Mouse (Mus musculus): ENCODE results near the gene Capns1.
"Not testable (repeated sequence)": the region's sequence is repeated elsewhere in the genome, so short reads cannot be mapped to it uniquely, and the experiment has no call there.

The Capns1 gene

DNA sequence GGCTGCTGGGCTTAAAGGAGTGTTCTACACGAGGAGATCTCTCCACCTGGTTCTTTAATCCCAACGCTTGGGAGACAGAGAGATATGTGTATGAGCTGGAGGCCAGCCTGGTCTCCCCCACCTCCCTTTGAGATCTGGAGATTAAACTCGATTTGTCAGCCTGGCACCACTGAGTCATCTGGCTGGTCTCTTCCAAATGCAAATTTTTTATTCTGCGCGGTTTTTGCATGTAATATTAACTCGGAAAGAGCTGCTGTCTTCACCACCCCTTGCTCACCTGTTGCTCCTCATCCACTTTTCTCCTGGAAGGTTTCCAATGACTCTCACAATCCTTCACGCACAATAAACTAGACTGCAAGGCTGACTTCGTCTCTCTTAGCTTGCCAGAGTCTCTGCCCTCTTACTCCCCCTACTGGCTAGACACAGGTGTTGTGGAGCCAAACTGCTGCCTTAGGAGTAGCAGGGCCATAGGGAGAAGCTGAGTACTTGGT lies at the start of gene Capns1:
TSS of gene Capns1 (minus strand) at position 331 of the 491 bp plus-strand sequence.
- peak; percentile 83 for DNase-seq (ENCODE audit: low spot score)

DNA sequence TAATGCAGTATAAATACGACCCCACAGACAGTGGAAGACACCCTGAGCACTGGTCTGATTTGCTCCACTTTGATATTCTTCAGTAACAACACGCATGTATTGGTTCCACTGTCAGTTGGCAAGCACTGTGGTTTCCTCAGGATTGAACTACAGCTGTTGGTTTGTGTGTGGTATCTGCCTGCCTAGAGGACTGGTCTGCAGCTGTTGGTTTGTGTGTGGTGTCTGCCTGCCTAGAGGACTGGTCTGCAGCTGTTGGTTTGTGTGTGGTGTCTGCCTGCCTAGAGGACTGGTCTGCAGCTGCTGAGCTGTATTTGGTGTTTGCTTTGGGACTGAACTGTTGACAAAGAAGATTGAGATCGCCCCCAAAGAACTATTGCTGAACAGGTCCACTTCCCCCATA lies 38.8 kb upstream of the Capns1 start:
- not testable (repeated sequence) for DNase-seq (ENCODE audit: low spot score)

DNA sequence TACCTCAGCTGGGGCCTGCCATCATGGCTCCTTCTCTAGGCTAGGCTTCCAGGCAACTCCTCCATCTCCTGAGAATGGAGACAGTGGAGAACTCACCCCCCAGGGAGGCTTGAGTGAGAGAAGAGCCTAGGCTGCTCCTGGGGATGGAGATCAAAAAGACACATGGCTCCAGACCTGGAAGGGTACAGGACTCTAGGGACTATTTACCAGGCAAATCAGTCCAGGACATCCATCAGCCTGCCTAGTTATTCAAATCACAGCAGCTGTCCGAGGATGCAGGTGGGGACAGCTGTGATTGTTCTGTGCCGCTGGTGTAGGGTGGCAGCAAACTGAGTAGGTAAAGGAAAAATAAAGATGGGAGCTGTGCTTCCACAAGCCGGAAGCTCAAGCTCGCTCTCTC lies 37.0 kb upstream of the Capns1 start, which contains the start of gene Ovol3:
TSS of gene Ovol3 (minus strand) at position 101 of the 400 bp plus-strand sequence.
- DNase-seq (ENCODE audit: low spot score) = no peak

DNA sequence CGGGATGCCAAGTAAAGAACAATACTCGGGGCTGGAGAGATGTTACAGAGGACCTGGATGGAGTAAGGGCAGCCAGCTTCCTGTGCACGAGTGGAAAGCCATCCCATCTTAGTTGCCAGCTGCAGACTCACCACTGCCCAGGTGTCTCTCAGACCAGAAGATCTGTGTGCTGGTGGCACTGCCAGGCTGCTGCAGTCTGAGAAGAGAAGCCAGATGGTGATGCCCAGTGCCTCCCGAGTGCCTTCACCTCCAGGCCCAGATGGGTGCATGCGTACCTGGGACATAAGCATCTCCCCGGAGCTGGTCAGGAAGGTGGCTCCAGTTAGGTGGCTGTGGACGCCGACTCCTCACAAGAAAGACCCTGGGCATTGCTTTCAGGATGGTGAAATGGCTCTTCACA lies 36.5 kb upstream of the Capns1 start:
- no peak for DNase-seq (ENCODE audit: low spot score)

DNA sequence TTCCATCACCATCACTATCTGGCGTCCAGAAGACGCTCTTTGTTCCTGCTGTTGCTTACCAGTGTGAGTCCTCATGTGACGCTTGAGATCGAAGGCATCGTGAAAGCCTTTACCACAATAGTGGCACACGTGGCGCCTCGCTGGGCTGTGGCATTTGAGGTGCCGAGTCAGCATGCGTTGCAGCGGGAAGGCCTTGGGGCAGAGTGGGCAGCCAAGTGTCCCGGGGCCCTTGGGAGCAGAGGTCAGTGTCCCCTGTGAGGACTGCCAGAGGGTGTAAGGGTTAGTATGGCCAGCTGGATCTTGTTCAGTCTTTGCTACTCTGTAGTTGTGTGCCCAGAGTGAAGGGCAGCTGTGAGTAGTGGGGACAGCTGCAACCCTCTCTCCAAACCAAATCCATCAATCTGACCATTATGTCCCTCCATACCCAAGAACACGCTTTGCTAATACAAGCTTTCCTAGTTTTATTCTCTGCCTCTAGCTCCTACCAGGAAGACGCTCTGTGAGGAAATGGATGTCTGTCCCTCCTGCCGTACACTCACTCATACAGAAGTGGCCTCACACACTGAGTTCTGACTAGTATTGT lies 35.8 kb upstream of the Capns1 start:
- DNase-seq (ENCODE audit: low spot score) = no peak

DNA sequence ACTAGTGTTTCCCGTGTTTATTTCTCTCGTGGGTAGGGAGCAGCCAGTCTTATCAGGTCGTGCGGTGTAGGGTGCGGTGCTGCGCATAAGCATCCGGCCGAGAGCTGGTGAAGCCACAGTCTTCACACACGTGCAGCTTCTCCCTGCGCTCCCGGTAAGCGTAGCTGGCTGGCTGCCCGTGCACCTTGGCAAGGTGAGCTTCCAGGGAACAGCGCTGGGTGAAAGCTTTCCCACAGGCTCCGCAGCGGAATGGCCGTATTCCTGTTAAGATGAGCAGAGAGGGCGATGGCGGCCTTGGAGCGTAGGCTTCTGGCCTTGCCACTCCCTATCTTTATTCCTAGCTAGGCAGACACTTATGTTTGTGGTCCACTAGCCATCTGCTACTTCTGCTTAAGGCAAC lies 34.8 kb upstream of the Capns1 start:
- DNase-seq (ENCODE audit: low spot score) = no peak

DNA sequence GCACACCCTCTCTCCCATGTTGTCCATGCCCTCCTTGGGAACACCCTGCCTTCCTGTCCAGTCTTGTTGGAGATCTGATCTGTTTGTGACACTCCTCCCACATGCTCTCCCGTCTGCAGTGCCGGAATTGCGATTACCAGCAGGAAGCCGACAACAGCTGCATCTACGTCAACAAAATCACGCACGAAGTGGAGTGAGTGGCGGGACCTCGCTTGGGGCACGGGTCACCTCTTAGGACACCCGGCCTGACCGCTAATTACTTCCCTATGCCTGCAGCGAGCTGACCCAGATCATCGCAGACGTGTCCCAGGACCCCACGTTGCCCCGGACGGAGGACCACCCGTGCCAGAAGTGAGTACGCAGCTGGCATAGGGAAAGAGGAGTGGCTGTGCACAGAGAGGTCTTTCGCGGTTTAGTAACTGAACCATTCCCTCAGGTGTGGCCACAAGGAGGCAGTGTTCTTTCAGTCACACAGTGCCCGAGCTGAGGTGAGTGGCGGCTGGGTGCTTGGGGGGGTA lies 34.1 kb upstream of the Capns1 start:
- DNase-seq (ENCODE audit: low spot score) = peak; percentile 63

DNA sequence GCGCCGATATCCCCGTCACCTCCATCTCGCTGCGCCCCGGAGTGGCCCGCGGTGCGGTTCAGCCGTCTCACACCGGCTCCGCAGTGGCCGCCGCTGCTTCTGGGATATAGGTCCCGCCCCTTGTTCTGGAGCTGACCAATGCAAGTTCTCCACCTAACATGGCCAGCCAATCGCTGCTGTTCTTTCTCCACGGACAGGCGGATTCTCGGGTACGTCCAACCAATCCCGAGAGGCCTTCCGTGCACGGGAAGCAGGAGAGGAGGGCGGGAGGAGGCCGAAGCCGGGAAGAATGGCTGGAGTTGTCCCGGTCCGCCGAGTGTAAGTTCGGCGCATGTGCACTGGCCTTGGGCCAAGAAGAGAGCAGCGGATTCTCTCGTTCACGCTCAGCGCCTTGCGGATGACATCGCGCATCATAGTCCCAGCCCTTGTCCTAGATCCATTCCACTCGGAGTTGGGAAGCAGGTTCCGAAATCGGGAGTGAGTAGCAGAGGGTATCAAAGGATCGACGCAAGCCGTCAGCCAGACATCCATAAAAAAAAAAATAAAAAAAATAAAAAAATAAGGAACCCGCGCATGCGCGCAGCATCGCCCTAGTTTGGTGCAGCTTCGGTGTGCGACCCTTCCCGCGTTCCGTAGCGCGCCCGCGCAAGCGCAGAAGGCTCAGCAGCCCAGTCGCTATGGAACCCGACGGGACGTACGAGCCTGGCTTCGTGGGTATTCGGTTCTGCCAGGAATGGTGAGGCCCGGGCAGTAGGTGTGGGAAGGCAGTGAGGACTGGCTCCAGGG lies 33.3 kb upstream of the Capns1 start, which contains the start of the genes Polr2i and Tbcb:
TSS of gene Polr2i (plus strand) at position 280 of the 786 bp plus-strand sequence.
TSS of gene Tbcb (minus strand) at position 604 of the 786 bp plus-strand sequence.
- peak; percentile 97 for DNase-seq (ENCODE audit: low spot score)

DNA sequence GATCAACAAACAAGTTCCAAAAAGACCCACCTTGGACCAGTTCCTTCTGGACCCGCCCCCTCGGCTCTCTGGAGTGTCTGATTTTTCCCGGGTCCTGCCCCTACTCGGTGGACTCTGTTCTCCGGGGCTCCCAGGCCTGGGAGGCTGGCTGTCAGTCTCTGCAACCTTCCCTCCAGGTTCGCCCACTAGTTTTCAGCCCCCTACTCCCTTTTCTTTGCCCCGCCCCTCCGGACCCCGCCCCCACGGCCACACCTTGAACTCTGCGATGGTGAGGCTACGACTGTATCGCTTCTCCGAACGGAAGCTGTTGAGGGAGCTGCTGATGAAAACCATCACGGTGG lies 32.7 kb upstream of the Capns1 start:
- DNase-seq (ENCODE audit: low spot score) = peak; percentile 18

DNA sequence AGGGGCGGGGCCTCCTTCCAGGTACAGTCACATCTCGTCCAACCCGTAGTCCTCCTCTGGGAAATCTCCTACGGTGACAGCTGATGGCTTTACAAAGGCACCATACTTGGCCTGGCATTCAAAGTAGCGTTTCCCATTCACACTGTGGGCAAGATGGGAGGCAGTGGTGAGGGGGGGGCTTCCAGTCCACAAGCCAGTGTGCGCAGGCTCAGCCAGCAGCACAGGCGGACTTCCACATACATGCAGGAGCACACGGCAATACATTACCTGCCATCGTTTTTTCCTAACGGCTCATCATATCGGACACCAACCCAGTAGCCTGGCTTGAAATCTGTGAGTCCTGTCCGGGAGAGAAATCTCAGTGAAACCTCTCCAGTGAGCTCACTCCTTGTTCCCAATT lies 25.6 kb upstream of the Capns1 start:
- DNase-seq (ENCODE audit: low spot score) = no peak

DNA sequence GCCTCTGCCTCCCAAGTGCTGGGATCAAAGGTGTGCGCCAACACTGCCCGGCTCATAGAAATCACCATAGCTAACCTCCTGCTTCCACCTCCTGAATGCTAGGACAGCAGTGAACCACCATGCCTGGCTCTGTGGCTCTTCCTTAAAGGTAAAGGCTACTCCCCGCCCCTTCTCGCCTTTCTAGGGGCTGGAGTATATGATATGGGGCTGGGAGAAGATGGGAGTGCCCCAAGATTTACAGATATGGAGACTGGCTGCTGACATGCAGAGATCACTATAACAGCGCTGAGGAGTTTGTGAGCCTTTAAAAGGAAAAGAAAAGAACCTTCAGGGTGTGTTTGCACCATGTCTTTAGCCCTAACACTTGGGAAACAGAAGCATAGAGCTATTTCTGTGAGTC lies 23.6 kb upstream of the Capns1 start:
- DNase-seq (ENCODE audit: low spot score) = peak; percentile 20

DNA sequence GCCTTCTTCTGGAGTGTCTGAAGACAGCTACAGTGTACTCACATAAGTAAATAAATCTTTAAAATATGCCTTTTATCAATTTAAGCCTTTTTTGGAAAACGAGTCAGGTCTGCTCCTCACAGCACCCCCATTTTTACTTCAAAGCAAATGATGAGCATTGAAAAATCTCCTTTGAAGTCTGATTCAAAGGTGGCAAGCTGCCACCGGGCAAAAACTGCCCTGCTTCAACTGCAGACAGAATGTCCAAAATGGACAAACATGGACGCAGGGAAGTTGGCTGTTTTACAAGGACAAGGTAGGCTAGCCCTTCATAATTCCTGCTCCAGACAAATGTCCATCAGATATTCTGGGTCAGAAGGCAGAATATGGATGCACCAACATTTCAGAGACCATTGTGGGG lies 22.8 kb upstream of the Capns1 start:
- no peak for DNase-seq (ENCODE audit: low spot score)

DNA sequence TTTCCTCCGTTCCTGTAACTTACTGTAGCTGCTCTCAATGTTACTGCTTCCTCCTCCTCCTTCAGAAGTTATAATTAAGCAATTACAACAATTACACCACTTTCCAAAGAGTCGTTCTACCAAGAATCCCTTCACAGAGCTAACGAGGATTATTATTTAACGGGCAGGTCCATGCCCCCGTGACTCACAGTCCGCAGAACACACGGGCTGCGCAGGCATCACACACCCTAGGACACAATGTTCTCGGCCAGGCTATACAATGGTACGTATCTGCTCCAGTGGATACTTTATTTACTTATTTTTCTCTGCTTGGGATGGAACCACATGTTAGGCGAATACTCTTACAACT lies 21.4 kb upstream of the Capns1 start:
- no peak for DNase-seq (ENCODE audit: low spot score)

DNA sequence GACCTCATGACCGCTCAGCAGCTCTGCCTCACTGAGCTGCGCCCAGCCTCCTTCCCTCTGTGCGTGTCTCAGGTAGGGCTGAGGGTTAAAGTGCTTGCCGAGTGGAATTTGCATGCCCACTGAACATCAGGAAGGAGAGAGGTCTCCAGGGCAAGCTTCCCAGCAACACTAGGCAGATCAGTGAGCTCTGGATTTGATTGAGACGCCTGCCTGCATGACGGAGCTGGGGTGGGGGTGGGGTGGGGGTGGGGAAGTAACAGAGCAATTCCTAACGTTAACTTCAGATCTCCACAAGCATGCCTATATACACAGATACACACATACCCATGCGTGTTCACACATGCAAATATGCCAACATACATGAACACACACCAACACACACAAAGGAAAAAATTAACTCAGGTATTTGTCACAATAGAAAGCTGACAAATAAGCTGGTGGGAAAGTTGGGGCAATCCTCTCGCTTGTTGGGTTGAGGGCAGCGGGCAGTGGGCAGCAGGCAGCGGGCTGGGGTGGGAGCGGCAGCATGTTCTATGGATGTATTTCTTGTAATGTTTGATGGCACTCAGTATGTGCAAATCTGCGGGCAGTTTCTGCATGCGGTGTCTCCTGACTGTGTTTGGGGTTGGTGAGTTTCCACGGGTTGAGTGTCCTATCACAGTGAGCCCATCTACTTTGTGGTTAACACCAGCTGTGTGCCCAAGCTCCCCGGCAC lies 20.8 kb upstream of the Capns1 start:
- DNase-seq (ENCODE audit: low spot score) = no peak

DNA sequence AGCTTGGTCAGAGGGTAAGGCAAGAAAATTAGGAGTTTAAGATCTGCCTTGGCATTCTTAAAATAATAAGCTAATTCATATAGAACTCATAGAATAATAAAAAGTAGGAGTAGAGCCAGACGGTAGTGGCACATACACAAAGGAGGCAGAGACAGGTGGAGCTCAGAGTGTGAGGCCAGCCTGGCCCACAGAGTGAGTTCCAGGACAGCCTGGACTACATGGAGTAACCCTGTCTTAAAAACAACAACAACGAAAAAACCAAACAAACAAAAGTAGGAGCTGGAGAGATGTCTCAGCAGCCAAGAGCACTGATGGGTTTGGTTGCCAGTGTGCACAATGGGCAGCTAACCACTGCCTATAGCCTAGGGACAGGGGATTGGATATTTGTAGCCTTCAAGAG lies 18.7 kb upstream of the Capns1 start:
- DNase-seq (ENCODE audit: low spot score) = no peak

DNA sequence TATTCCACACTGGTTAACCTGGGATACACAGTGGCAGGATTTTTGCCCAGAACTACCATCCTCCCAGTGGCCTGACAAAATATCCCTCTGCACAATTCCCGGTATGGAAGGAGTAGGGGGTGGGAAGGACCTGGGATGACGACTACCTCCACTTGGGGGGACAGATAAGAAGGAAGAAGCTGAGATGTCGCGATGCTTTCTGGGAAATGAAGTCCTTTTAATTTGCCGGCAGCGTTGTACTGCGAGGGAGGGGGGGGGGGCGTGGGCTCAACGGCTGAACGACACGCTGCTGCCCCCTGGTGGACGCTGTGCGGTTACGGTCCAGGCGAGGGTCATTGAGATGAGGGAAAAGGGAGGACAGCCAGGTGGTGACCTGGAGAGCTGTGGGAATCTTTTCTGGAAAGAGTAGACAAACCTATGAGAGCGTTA lies 18.1 kb upstream of the Capns1 start:
- peak; percentile 79 for DNase-seq (ENCODE audit: low spot score)

DNA sequence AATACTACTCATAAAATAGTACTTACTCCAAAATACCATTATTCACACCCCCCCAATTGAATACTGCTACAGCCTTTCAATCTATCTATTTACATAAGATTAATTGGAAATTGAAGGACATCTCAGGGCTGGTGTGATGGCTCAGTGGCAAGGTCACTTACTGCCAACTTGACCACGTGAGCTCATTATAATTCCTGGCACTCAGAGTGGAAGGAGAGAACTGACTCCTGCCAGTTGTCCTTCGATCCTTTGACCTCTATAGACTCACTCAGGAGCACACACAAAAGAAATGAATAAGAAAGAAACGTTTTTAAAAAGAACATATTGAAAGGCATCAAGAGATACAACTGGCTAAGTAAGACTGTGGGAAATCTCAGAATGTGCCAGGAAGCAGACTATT lies 17.3 kb upstream of the Capns1 start:
- DNase-seq (ENCODE audit: low spot score) = no peak

DNA sequence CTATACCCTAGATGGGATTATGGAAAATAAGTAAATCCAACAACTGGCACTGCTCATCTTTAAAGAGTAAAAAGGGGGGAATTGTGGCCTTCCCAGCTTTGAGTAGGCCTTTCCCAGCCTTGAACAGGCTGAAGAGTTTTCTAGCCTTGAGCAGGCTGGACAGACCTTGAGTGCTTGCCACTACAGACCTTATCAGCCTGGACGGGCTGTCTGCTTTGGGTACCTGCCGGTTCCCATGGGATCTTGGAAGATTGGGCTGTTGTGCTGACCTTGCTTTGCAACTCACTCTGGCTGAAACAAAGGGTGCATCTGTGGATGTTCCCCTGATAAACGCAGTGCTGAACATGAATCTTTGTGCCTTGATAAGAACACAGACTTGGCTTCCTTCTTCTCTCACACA lies 15.3 kb upstream of the Capns1 start:
- DNase-seq (ENCODE audit: low spot score) = no peak

DNA sequence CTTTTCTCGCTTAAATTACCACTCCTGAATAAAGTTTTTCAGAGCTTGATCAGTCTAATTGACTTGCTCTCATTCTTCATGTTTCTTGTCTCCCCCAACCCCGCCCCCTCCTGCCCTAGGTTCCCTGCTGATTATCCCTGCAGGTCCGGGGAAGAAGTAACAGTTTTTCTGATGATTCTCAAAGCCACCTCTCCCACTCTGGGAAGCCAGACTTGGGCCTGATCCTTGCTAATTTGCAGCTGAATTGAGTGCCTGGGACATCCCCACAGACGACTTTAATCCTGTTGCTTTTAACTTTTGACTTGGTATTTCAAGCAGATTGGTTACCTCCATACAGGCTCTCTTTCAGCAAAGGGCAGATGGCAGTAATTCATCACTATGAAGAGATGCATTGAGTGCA lies 12.4 kb upstream of the Capns1 start:
- no peak for DNase-seq (ENCODE audit: low spot score)

DNA sequence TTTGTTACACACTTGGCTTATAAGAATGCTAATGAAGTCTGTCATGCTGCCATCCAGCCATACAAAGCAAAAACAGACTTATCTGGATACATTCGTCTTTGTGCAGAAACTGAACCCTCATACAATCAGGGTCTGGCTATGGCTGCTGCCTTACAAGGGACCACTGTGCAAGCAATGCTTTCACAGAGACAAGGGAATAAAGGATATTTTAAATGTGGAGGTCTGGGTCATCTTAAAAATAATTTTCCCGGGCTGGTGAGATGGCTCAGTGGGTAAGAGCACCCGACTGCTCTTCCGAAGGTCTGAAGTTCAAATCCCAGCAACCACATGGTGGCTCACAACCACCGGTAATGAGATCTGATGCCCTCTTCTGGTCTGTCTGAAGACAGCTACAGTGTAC lies 7.8 kb upstream of the Capns1 start:
- not testable (repeated sequence) for DNase-seq (ENCODE audit: low spot score)

DNA sequence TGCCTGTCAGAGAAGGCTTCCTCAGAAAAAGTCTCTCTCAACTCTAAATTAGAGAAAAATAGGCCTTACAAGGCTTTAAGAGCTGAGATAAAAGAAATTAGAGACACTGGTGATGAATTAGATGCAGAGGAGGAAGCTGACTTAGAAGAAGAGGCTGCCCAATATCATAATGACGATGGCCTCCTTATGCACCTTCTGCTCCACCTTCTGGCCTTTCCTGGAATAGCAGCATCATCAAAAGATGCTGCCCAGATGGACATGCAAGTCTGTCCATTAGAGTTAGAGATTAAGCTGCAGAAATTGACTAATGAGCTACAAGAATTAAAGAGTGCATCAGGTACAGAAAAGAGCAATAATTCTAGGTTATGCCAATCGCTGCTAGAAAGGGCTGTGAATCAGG lies 6.8 kb upstream of the Capns1 start:
- DNase-seq (ENCODE audit: low spot score) = peak; percentile 63

DNA sequence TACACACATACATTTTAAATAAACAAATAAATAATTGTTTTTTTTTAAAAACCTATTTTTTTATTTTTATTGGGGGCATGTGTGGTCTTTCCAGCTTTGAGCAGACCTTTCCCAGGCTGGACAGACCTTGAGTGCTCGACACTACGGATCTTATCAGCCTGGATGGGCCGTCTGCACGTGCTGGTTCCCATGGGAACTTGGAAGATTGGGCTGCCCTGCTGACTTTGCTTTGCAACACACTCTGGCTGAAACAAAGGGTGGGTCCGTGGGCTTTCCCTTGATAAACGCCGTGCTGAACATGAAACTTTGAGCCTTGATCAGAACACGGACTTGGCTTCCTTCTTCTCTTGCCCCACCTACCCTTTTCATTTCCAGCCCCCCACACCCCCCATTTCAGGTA lies 5.8 kb upstream of the Capns1 start:
- no peak for DNase-seq (ENCODE audit: low spot score)
